Mouse (Mus musculus) adrenal gland, adult 8-10 months (tissue): ENCODE measurements around the gene Crabp2. TPM values are rescaled to one million over a fixed set of nuclear protein-coding genes. Genes with fewer than 3 reads are reported as not detected.

Source experiments
- DNase-seq: peaks from one replicate; pipeline ENCODE4 v3.0.0; 2022
- total RNA-seq, 4 experiments: library from RNA; stranded (reverse); gene quantifications; 2 replicates each; pipeline ENCODE4 v1.2.4; 2022

The Crabp2 gene
- total RNA-seq, 4 experiments from 2014 or later = 0.31 to 1.0 (median 0.35) TPM; not detected in 1

- DNase-seq = no peak
These were observed 19.0 kb upstream of the Crabp2 start for GRCm38 (mm10) chr3:87929341-87930077.

- peak; percentile 97 for DNase-seq
These were observed 18.2 kb upstream of the Crabp2 start, which contains the start of the genes Isg20l2 and Rrnad1 for GRCm38 (mm10) chr3:87930078-87930795. Isg20l2 (plus strand) TSS chr3:87930314. Rrnad1 (minus strand) TSS chr3:87930717.

GRCm38 (mm10) chr3:87934026-87934425 lies 14.4 kb upstream of the Crabp2 start:
- DNase-seq = no peak

GRCm38 (mm10) chr3:87934501-87934900 lies 14.0 kb upstream of the Crabp2 start:
- no peak for DNase-seq

GRCm38 (mm10) chr3:87935201-87935600 lies 13.3 kb upstream of the Crabp2 start:
- no peak for DNase-seq

GRCm38 (mm10) chr3:87935776-87936175 lies 12.7 kb upstream of the Crabp2 start:
- peak; percentile 56 for DNase-seq

- DNase-seq = no peak
These were observed 7.9 kb upstream of the Crabp2 start for GRCm38 (mm10) chr3:87940611-87941010.

- no peak for DNase-seq
These were observed 6.0 kb upstream of the Crabp2 start for GRCm38 (mm10) chr3:87942471-87942870.

- no peak for DNase-seq
These were observed 4.9 kb upstream of the Crabp2 start for GRCm38 (mm10) chr3:87943586-87943985.

GRCm38 (mm10) chr3:87944838-87945600 lies 3.4 kb upstream of the Crabp2 start:
- DNase-seq = no peak

- DNase-seq = no peak
These were observed 2.5 kb upstream of the Crabp2 start for GRCm38 (mm10) chr3:87945781-87946540.

GRCm38 (mm10) chr3:87946541-87946860 lies 2.0 kb upstream of the Crabp2 start:
- DNase-seq = no peak

- no peak for DNase-seq
These were observed 1.2 kb upstream of the Crabp2 start for GRCm38 (mm10) chr3:87947056-87947810.

GRCm38 (mm10) chr3:87947811-87948199 lies 661 bp upstream of the Crabp2 start:
- DNase-seq = no peak

- no peak for DNase-seq
These were observed 944 bp downstream of the Crabp2 start for GRCm38 (mm10) chr3:87949266-87949954.

GRCm38 (mm10) chr3:87949955-87950515 lies 1.6 kb downstream of the Crabp2 start:
- DNase-seq = no peak

- no peak for DNase-seq
These were observed 3.5 kb downstream of the Crabp2 start for GRCm38 (mm10) chr3:87951946-87952345.

GRCm38 (mm10) chr3:87952440-87952839 lies 4.0 kb downstream of the Crabp2 start:
- DNase-seq = no peak

- no peak for DNase-seq
These were observed 9.6 kb downstream of the Crabp2 start for GRCm38 (mm10) chr3:87958056-87958455.

- no peak for DNase-seq
These were observed 10.0 kb downstream of the Crabp2 start for GRCm38 (mm10) chr3:87958476-87958875.

GRCm38 (mm10) chr3:87958967-87959366 lies 10.5 kb downstream of the Crabp2 start:
- DNase-seq = no peak
